Mouse (Mus musculus) lung, postnatal 0 days (tissue): ENCODE data around the gene Lcn4.

ENCODE experiments used
- CTCF ChIP-seq: IDR thresholded peaks from 2 replicates; pipeline ENCODE4 v1.5.1; 2016; ENCODE audit warnings: antibody characterized with exemption, mild to moderate bottlenecking
- EP300 ChIP-seq: IDR thresholded peaks from 2 replicates; pipeline ENCODE4 v1.6.1; 2016; ENCODE audit warnings: antibody characterized with exemption, mild to moderate bottlenecking, control low read depth

DNA sequence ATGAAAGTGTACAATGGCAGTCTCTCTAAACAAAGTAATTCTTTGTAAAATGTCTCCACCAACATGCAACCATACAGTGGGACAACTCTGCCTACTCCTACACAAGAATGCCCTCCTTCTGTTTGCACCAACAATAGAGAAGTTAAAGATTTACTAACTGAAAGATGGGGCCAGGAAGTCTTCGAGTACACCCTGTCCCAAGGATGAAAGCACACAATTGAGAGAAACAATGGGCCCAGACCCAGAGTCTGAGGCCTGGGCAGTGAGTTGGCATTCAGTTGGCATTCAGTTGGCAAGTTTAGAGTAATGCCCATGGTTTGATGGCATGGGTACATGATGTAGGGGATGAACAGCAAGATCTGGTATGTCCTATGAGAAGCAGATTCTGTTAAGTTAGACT lies 16.4 kb downstream of the Lcn4 start:
- TF ChIP-seq CTCF (no peak), EP300 (peak; percentile 69)
